Mouse (Mus musculus) heart, adult 2 months (tissue): ENCODE measurements at regions not wholly inside any gene's neighbourhood (a gene's known extent, or its start where the extent isn't known, plus 50 kb on each side); places are given as distances from the start of the nearest gene placed in this dataset.

Source experiments
- DNase-seq, 2 experiments: peaks; one replicate each; pipeline ENCODE4 v3.0.0; 2021
- H3K27ac ChIP-seq: fragments of 200-600 bp; 2 replicates; pipeline ENCODE4 v1.8.1; 2022
- H3K27me3 ChIP-seq: fragments of 200-500 bp; 2 replicates; pipeline ENCODE4 v1.6.1; 2012; ENCODE audit warnings: mild to moderate bottlenecking, low read length, inconsistent platforms, mixed read lengths; ENCODE audit not compliant: control insufficient read depth, insufficient read depth
- H3K36me3 ChIP-seq: fragments of 200-500 bp; 2 replicates; pipeline ENCODE4 v1.6.1; 2012; ENCODE audit warnings: low read length, inconsistent platforms; ENCODE audit not compliant: control insufficient read depth, insufficient read depth
- H3K4me1 ChIP-seq: fragments of 200-500 bp; 2 replicates; pipeline ENCODE4 v1.6.1; 2011; ENCODE audit warnings: low read length; ENCODE audit not compliant: control insufficient read depth, insufficient read depth
- H3K4me3 ChIP-seq: fragments of 200-600 bp; 2 replicates; pipeline ENCODE4 v1.8.1; 2022
- H3K79me2 ChIP-seq: fragments of 200-500 bp; replicated peaks from 2 replicates; pipeline ENCODE4 v1.6.1; 2012; ENCODE audit warnings: mild to moderate bottlenecking, inconsistent platforms, low read length, moderate library complexity, mixed read lengths; ENCODE audit not compliant: control insufficient read depth, insufficient read depth
- H3K9ac ChIP-seq: fragments of 200-500 bp; 2 replicates; pipeline ENCODE4 v1.6.1; 2012; ENCODE audit warnings: low read depth, mild to moderate bottlenecking, control low read depth, inconsistent platforms, low read length, mixed read lengths
- CTCF ChIP-seq: fragments of 200-600 bp; IDR thresholded peaks from 2 replicates; pipeline ENCODE4 v1.8.1; 2022; ENCODE audit warnings: antibody characterized with exemption, mild to moderate bottlenecking, moderate library complexity
- EP300 ChIP-seq: fragments of 200-500 bp; IDR thresholded peaks from 2 replicates; pipeline ENCODE4 v1.6.1; 2011; ENCODE audit warnings: low read depth, low read length, control low read depth; ENCODE audit not compliant: insufficient read depth
- POLR2A ChIP-seq: fragments of 200-500 bp; IDR thresholded peaks from 2 replicates; pipeline ENCODE4 v1.6.1; 2011; ENCODE audit warnings: mild to moderate bottlenecking, low read depth, low read length, control low read depth; ENCODE audit not compliant: insufficient read depth
- WGBS: fragments of 180-500 bp; shearing (Covaris S2); methylation state at CpG from one replicate; pipeline ENCODE4 v1.1.7; 2018; 5-methylcytosine and 5-hydroxymethylcytosine counted together
- intact Hi-C: fragments of 180-260 bp; cut with DNase I; formaldehyde crosslinking; loops from one replicate; pipeline ENCODE4 v1.15.1; 2025

DNA sequence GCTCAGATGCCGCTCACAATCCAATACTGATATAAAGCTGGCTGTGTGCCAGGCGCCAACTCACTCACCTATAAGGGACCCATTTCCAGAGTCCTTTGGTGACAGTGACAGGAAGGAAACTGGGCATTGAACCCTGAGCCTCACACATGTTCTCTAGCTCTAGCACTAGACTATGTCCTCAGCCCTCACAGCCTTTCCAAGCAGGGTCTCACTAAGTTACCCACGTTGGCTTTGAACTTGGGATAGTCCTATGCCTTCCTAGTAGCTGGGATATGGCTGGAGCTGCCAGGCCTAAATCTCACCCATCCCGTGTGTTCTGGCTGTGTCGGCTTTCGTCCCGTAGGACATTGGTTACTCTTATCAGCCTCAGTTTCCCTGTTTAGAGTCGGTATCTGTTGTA is 458.4 kb upstream of the Cdh4 start:
- no peaks in the 10 kb centered on the region for H3K27me3 ChIP-seq
- H3K27ac ChIP-seq, result no peak overlapping the region
- H3K79me2 ChIP-seq, result no peaks in the 10 kb centered on the region
- H3K4me1 ChIP-seq, result no peaks in the 10 kb centered on the region
- TF ChIP-seq POLR2A (no peak), EP300 (no peak), CTCF (no peak)
- intact Hi-C loops, result no loop called here
- no peak overlapping the region for H3K9ac ChIP-seq
- 91% methylated on average over 8 of the region's 8 CpGs for WGBS
- H3K4me3 ChIP-seq, result no peak overlapping the region
- no peak for DNase-seq
- no peaks in the 10 kb centered on the region for H3K36me3 ChIP-seq

DNA sequence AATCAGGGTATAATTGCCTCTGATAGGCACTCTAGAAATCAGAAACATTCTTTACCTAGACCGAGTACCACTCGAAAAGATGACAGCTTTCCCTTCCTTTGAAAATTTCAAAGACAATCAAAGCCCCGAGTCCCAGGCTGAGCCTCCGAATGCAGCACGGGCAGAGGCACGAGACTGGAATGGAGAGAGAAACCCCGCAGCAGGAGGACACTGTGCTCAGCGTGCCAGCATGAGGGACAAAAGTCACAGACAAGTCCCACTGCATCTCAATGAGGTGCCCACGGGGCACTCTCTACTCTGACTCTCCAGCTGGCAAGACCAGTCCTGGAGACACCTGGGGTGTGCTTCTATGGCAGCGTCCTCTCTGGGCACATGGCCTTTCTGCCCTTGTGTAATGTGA is 454.3 kb upstream of the Cdh4 start:
- Histone ChIP-seq H3K79me2 (no peaks in the 10 kb centered on the region), H3K36me3 (no peaks in the 10 kb centered on the region), H3K27ac (no peak overlapping the region), H3K9ac (no peak overlapping the region), H3K27me3 (no peaks in the 10 kb centered on the region), H3K4me3 (no peak overlapping the region), H3K4me1 (no peaks in the 10 kb centered on the region)
- DNase-seq, result no peak
- WGBS, result 69% methylated on average over 10 of the region's 10 CpGs
- TF ChIP-seq CTCF (no peak), POLR2A (no peak), EP300 (no peak)
- intact Hi-C loops, result no loop called here

DNA sequence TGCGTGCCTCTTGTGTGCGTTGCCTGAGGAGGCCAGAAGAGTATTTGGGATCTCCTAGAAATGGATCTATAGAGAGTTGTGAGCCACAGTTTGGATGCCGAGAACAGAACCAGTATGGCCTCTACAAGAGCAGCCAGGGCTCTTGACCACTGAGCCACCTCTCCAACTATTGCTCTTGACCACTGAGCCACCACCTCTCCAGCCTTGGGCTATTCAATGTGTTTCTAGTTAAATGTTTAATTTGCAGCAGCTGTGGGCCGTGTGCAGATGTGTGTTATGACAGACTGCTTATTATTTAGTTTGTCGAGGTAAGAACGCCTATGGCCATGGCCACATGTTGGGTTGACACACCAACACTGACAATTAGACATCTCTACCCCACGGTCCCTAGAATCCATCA is 452.9 kb upstream of the Cdh4 start:
- TF ChIP-seq CTCF (no peak), EP300 (no peak), POLR2A (no peak)
- Histone ChIP-seq H3K27ac (no peak overlapping the region), H3K4me1 (no peaks in the 10 kb centered on the region), H3K9ac (no peak overlapping the region), H3K79me2 (no peaks in the 10 kb centered on the region), H3K36me3 (no peaks in the 10 kb centered on the region), H3K27me3 (no peaks in the 10 kb centered on the region), H3K4me3 (no peak overlapping the region)
- no peak for DNase-seq
- intact Hi-C loops, result no loop called here
- WGBS, result 85% methylated on average over 7 of the region's 7 CpGs

DNA sequence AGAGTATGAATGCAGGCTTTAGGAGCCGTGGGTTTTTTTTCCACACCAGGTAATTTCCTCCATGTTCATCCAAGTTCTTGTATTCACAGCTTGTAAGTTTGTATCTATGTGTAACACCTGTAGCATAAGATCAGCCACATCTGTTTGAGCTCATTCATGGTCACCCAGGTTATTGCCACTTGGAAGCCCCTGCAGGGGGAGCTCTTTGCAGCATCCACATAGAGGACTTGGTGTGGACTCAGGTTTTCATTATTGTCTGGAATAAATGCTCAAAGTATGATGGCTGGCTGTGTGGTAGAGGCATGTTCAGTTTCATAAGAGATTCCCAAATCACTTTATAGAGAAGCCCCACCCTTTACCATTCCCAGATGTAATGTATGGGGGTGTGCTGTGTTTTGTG is 452.4 kb upstream of the Cdh4 start:
- TF ChIP-seq CTCF (peak; percentile 11; the same call in 1 of the 2 replicates), EP300 (no peak)

DNA sequence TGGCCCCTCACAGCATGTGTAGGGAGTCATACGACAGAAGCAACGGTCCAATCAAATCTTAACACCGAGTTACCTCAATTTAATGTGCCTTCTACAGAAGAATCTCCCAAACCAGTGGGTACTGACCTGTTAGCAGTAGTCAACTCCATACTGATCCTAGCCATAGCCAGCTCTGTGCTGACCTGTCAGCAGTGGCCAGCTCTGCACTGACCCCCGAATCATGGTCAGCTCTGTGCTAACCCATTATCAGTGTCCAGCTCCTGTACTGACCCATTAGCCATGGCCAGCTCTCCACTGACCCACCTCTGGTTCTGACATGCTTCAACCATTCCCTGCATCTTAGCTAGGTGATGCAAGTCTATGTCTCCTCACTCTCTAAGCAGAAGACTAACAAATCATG is 451.3 kb upstream of the Cdh4 start:
- WGBS, result 77% methylated on average over 4 of the region's 4 CpGs

More for the DNA sequence above, 452.4 kb upstream of the Cdh4 start:
- H3K27ac ChIP-seq, result no peak overlapping the region
- no peaks in the 10 kb centered on the region for H3K27me3 ChIP-seq
- 78% methylated on average over 1 of the region's 1 CpGs for WGBS
- H3K4me3 ChIP-seq, result no peak overlapping the region
- no peaks in the 10 kb centered on the region for H3K36me3 ChIP-seq
- H3K9ac ChIP-seq, result no peak overlapping the region
- H3K79me2 ChIP-seq, result no peaks in the 10 kb centered on the region
- intact Hi-C loops, result no loop called here
- no peak for DNase-seq
- H3K4me1 ChIP-seq, result no peaks in the 10 kb centered on the region

DNA sequence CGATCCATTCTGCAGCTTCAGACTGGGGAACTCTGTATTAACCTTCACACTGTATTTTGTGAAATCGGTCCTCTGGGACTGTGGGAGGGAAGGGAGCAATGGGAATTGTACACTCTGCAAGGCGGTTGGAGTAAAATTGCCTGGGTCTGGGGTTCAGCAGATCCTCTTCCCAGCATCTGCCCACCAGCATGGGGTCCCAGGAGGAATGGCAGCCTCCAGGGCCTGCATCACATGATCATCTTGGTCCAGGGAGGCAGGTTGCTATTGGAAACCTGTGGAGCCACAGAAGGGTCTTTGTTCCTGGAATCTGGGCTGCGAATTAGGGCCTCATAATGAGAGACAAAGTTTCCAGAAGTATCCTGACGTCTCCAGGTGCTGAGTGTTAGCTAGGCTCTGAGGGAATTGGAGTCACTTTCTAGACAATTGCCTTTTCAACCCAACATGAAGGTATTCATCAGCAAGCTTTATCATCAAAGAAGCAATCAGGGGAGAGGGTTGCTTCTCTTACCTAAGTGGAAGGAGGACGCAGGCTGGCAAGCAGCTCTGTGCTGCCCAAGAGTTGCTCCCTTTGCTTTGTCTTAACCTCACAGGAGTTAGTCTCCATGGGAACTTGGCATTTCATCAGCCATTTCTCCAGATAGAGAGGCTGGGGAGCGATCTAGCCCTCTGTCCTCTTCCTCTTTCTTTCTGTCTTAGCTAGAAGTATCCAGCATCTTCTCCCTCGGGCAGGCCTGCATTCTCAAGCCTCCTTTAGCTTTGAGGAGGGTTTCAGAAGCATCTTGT is 449.7 kb upstream of the Cdh4 start:
- H3K27me3 ChIP-seq, result no peaks in the 10 kb centered on the region

More for the DNA sequence above, 451.3 kb upstream of the Cdh4 start:
- Histone ChIP-seq H3K27ac (no peak overlapping the region), H3K79me2 (no peaks in the 10 kb centered on the region), H3K9ac (no peak overlapping the region), H3K4me1 (no peaks in the 10 kb centered on the region), H3K36me3 (no peaks in the 10 kb centered on the region), H3K27me3 (no peaks in the 10 kb centered on the region), H3K4me3 (no peak overlapping the region)
- TF ChIP-seq POLR2A (no peak), EP300 (no peak), CTCF (no peak)
- DNase-seq, result no peak
- intact Hi-C loops, result no loop called here

More for the DNA sequence above, 449.7 kb upstream of the Cdh4 start:
- H3K4me3 ChIP-seq, result no peak overlapping the region
- no peak for DNase-seq
- TF ChIP-seq CTCF, result no peak
- no peak for TF ChIP-seq POLR2A
- no peak for TF ChIP-seq EP300
- H3K27ac ChIP-seq, result no peak overlapping the region
- no peaks in the 10 kb centered on the region for H3K79me2 ChIP-seq
- intact Hi-C loops, result no loop called here
- H3K4me1 ChIP-seq, result no peaks in the 10 kb centered on the region
- 70% methylated on average over 8 of the region's 8 CpGs for WGBS
- H3K9ac ChIP-seq, result no peak overlapping the region
- H3K36me3 ChIP-seq, result no peaks in the 10 kb centered on the region
